Mouse (Mus musculus): ENCODE data around the gene Hcfc2.

The Hcfc2 gene

GRCm38 (mm10) chr10:82699296-82699941, 3.5 kb downstream of the Hcfc2 start:
- in situ Hi-C loops (cut with MboI, MseI): no loop called here

DNA sequence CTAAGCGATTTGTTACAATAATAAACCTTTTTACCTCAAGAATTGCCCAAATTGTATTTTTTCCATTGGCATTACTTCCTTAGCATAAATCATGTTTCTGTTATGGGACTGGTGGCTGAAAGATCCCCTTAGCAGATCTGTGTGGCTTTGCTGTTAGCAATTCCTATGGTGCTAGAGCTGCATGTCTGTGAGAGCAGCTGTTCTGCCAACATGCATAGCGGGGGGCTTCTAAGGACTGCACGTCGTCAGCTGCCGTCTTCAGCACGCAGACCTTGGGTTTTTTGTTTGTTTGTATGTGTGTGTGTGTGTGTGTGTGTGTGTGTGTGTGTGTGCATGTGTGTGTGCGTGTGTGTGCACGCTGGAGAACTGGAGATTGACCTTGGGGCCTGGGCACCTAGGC, 45.4 kb downstream of the Hcfc2 start:
- in situ Hi-C loops (cut with MboI, MseI): no loop called here

DNA sequence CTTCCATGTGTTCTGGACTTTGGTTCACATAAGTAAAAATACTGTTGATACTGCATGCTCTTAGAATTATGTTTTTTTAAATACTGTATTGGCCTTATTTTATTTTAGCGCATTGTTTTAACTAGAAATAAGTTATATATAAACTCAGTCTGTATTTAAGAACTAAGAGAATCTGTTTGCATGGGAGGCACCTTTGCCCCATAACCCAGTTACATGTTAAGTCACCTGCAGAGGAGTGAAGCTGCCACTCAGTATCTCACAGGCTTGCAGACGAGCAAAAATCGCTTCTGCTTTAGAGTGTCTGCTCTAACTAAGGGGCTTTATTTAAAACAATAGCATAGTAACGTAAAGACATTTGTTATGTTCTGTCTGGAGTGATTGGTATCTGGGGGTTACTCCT, 45.9 kb downstream of the Hcfc2 start:
- in situ Hi-C loops (cut with MboI, MseI): no loop called here

GRCm38 (mm10) chr10:82742578-82742977, 46.6 kb downstream of the Hcfc2 start:
- in situ Hi-C loops (cut with MboI, MseI): no loop called here

DNA sequence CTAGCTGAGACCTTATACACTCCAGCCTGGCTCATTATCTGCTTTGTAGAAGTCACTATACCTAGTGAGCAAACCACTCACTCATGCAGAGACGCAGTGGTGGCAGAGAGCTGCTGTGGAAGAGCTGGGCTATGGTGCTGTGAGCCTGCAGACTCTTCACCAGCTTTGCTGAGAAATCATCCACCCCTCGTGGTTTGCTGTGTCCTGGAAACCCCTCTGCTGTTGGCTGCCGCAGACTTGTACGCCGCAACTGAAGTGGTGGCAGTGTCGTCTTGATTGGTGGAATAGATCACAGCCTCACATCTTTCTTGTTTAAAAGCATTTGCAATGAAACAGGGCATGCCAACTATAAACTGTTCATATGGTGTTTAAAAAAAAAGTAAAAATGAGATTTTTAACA, 48.3 kb downstream of the Hcfc2 start:
- in situ Hi-C loops (cut with MboI, MseI): no loop called here

DNA sequence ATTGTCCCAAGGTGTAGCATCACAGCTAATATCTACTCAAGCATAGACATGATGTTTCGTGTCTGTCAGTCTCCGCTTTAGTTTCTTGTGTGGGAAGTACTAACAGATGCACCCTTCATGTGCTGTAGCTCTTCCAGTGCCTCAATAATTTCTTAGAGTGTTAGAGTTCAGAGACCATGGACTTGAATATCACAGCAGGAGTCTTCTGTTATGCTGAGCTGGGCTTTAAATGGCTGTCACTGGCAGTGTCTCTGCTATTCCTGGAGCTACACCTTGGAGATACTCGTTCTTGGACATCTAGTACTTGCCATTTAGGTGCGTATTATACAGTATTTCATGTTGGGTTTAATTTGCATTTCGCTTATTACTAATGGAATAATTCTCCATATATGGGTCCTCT, 49.3 kb downstream of the Hcfc2 start:
- in situ Hi-C loops (cut with MboI, MseI): no loop called here

- in situ Hi-C loops (cut with MboI, MseI): no loop called here
Measured at GRCm38 (mm10) chr10:82746988-82747850, 51.3 kb downstream of the Hcfc2 start.

DNA sequence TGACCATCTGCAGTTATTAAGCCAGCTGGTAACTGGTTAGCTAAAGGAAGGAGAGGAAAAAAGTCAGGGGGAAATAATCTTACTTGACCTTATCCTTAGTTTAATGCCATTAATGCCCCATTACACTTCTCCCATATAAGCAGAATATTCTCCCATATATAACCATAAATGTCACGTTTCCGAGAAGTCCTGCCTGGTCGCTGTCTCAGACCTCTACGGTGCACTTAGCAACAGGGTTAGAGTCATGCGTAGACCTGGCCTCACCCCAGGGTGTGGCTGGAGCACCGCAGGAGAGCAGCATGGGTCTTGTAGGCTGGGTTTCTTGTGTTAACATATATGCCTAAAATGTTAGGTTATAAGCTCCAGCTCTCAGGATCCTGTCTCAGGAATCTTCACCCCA, 54.8 kb downstream of the Hcfc2 start:
- in situ Hi-C loops (cut with MboI, MseI): no loop called here

GRCm38 (mm10) chr10:82752921-82753320, 57.0 kb downstream of the Hcfc2 start:
- in situ Hi-C loops (cut with MboI, MseI): no loop called here

GRCm38 (mm10) chr10:82754642-82755041, 58.7 kb downstream of the Hcfc2 start:
- in situ Hi-C loops (cut with MboI, MseI): no loop called here

DNA sequence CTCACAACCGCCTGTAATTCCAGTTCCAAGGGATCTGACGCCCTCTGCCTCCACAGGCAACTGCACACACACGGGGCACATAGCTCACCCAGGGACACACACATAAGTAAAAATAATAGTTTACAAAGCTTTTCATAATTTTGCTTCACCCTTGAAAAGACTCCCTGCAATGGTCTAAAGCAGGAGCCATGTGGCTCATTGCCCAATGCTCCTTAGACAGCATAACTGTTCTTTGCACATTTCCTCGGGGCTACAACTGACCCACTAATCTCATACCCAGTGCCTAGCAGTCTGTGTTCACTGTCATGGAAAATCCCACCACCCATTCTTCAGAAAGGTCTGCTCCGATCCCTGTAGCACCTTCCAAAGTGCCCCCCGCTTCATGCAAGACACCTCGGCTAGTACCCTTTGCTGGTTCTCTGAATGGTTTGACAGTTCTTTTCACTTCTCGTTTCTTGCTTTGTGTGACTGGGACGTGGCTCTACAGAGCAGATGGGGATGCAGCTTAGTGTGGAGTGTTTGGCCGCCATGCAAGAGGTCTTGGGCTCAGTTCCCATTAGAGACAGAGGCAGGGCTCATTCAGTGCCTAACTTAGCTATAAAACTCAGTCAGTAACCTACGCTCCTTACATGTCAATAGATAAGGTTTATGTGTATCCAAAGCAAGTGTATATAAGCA, 59.4 kb downstream of the Hcfc2 start:
- in situ Hi-C loops (cut with MboI, MseI): no loop called here

GRCm38 (mm10) chr10:82756466-82756865, 60.5 kb downstream of the Hcfc2 start:
- in situ Hi-C loops (cut with MboI, MseI): no loop called here

DNA sequence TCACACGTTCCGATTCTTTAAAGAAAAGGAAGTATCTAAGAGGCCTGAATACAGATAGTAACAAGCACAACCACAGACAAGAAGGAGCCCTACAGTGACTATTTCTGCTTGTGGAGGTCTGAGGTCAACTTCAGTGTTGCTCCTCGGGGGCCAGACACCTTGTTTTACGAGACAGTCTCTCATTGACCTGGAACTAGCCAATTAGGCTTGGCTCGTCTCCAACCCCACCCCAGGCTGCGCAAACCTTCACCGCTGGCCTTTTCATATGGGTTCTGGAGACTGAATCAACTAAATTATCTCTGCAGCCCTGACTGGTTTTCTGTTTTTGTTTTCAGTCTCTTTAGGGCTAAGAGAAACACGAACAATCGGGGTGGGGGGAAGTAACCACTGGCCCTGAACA, 61.4 kb downstream of the Hcfc2 start:
- in situ Hi-C loops (cut with MboI, MseI): no loop called here

DNA sequence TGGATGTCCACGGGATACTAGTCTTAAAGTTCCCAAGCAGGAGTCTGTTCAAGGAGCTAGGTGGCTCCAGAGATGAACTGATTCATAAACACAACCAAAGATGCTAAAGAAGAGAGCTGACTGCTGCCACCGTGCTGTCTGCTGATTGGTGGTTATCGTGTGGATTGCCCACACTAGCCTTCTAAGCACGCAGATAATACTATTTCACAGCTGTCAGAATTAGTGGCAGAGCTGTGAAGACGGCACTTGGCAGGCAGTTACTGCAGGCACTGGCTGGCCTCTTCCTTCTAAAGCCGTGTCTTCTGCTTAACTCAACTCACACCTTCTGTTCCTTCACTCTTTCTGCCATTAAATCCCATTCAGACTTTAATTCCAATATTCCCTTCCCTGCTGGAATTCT, 62.4 kb downstream of the Hcfc2 start:
- in situ Hi-C loops (cut with MboI, MseI): no loop called here

DNA sequence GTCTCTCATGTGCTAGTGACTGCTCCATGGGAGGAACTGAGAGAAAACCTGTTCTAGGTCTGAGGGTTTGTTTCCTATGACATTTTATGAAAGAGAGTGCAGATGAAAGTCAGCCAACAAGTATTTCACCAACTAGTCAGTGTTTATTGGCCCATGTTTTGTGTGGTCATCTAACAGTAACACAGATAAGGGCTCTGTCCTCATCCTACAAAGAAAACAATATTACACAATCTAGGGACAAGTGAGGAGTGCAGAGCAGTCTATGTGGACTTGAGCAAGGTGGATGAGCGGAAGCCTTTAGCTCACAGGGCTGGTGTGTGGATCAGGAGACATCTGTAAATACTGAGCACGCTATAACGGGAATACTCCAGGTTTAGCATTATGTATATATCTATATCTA, 62.9 kb downstream of the Hcfc2 start:
- in situ Hi-C loops (cut with MboI, MseI): no loop called here

DNA sequence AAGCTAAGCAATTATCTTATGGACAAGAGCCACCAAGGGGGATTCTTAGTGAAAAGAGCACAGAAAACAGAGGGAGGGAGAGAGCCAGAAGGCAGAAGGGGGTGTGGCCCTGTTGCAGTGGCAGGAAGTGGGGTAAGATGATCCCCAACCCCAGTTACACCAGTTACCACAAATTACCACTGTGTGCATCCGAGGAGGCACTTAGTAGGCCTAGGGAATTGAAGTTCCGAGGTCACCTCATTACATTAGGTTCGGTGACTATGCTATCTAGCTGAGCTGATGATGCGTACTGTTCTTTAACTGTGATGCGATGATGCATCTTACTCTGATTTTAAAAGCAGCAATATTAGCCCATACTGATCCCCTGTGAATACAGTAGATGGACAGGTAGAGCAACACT, 63.7 kb downstream of the Hcfc2 start:
- in situ Hi-C loops (cut with MboI, MseI): no loop called here

DNA sequence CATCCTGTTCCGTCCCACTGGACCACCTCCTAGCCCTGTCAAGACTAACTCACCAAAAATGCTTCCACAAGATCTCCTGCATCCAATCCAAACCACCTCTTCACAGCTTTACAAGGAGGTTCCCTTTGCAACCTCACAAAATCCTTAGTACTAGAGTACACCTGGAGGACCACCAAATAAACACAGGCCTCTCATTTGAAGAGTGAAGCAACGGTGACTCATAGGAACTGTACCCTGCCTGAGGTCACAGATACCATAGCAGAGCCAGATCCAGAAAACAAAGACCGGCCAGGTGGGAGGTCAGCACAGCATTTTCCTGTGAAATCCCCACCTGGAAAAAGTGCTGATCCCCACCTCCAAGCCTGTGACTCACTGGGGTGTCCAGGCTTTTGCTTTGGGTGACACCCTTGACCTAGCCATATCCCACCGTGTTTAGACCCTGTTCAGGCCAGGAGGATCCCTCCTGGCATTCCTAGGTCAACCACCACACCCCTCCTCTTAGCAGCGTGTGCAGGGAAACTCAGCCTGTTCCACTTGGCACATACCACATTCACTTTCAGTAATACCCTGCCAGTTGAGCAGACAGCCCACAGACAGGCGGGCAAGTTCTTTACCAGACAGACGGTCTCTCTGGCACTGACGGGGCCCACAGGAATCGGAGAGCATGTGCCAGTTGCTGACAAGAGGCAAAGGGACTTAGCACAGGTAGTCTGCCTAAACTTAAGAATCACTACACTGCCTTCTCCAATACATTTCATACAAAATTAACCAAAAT, 65.3 kb downstream of the Hcfc2 start:
- in situ Hi-C loops (cut with MboI, MseI): no loop called here

DNA sequence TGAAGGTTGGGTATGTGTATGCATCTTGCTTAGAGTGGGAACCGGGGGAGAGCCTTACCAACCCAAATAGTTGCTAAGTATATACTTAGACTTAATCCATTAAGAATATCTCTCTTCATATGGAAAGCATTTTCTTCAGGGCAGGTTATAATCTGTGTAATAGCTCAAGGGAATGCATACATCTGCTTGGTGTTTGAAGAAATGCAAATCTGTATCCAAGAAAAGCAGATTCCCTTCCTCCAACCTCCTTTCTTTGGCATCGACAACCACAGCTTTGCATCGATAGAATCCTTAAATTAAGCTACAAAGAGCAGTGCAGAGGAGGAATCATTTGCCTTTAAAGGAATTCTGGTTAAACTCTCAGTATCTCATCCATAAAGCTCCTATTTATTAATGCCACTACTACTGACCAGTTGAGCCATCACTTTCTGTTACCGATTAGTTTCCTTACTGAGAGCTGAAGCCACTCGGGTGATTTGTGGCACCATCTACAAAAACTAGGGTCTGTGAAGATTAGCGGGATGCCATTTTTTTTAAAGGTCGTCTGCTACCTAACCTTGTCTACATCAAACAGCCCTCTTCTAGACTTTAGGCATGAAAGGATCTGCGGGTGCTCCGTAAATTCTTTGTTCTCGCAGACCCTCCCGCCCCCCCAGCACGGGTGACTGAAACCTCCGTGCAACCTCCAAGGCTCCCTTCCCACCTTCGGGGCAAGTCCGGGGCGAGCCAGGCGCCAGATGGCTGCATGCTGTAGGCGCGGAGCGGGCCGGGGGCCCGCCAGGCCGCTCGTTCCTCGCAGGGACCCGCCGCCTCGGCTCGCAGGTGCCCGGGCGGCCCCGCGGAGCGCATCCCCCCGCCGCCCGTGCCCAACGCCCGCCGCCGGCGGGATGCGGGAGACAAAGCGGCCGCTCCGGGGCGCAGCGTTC, 67.1 kb downstream of the Hcfc2 start:
- in situ Hi-C loops (cut with MboI, MseI): no loop called here

DNA sequence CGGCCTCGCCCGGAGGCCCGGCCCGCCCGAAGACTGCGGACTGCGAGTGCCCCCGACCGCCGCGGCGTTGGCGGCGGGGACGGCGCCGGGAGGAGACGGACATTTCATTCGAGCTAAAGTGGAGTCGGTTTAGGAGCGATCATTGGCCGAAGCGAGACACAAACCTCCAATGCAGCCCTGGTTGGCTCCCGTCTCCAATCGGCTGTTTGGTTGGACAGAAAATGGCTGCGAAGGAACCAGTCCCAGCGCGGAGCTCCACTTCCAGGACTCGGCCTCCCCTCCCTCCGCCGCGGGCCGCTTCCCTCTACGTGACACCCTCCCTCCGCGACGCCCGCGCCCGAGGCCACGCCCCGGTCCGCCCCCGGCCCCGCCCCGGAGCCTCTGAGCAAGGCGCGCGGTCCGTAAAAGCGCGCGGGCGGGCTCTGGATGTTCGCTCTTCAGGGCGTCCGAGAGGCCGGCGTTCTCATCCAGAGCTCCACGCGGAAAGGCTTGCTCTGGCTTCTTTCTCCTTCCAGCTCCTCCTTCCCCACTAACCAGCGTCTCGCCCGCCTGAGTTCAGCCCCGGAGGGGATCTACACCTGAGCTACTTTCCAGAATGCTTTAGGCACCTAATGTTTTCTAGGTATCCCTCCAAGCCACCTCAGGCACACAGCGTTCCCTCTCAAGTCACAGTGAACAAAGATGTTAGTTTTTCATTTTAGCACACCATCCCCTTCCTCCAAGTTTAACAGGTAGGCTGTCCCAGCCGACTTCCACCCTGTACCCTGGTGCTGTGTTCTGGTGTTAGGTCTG, 68.1 kb downstream of the Hcfc2 start, which contains the start of gene Nfyb:
Gene Nfyb (minus strand): TSS at position 305 of the 792 bp plus-strand sequence.
- in situ Hi-C loops (cut with MboI, MseI): no loop called here

DNA sequence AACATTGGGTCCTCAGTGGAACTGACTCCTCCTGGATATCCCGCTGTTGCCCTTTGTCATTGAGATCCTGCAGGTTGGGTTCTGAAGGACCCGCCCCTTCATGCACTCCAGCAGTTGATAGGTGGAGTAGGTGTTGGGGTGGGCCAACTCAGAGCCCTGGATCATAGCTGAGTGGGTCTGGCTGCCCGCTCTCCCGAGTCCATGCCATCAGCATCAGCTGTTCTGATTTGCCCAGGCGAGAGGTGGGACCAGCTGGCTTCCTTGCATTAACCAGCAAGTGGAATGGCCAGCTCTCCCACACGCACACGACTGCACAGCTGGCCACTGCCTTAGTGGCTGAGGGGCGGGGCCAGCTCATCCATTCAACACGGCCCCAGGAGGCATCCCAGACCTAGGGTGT, 72.9 kb downstream of the Hcfc2 start:
- in situ Hi-C loops (cut with MboI, MseI): no loop called here
